Mouse (Mus musculus) E14TG2a.4 (cell line): Measurements from ENCODE around the gene Ermard.
"Not testable (repeated sequence)": the region's sequence is repeated elsewhere in the genome, so short reads cannot be mapped to it uniquely, and the experiment has no call there.

Experiments used
- CTCF ChIP-seq: conservative IDR thresholded peaks from 2 replicates; pipeline ENCODE4 v1.5.1; 2014; ENCODE audit warnings: low read length
- POU5F1 ChIP-seq: IDR thresholded peaks from 2 replicates; pipeline ENCODE4 v1.6.1; 2014; ENCODE audit warnings: low read length, borderline replicate concordance

- TF ChIP-seq CTCF, POU5F1: not testable (repeated sequence)
These were observed 12.8 kb downstream of the Ermard start for GRCm38 (mm10) chr17:15053829-15054200.
